ENCODE assay signal across 19 mouse cellular contexts in the genomic region with DNA sequence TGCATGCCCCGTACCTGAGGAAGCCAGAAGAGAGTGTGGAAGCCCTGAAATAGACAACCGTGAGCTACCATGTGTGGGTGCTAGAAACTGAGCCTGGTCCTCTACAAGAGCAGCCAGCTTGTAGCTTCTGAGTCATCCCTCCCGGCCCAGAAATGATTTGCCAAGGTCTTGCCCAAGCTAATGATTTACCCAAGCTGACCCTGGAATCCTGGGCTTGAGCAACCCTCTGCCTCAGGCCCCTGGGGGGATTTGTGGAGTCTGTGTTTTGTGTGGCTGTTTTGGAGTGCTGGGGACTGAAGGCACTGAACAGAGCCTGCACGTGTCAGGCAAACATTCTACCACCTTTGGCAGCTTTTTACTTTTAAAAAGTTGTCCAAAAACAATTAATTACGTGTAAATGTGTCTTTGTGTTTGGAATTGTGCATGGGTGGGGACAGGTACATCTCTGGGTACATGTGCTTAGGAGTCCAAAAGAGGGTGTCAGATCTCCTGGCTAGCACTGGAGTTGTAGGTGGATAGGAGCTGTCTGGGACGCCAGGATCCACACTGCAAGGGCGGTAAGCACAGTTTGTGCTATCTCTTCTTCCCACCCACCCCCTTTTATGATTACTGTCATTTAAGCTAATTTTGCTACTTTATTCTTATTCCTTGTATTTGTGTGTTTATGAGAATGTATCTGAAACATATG. TPM values are rescaled to one million over a fixed set of nuclear protein-coding genes. Genes with fewer than 3 reads are reported as not detected.
DNase-seq lines count a peak whose midpoint lies in the region; ATAC-seq and TF ChIP-seq lines count a peak whose summit lies in the region.
"Had no signal": no experiment of that assay in that cellular context is flagged by ENCODE, and none has a peak within 500 bp of the region (broad histone marks: within the 10 kb centered on the region; RNA-seq: fewer than 3 reads in every experiment).

No protein-coding gene starts in this region.

- H3K9ac ChIP-seq in kidney, embryonic 16.5 days (replicated peaks; ENCODE audit: low read length) = no peak overlapping the region
- H3K9ac ChIP-seq in liver, embryonic 14.5 days (replicated peaks) = no peak overlapping the region
- no peak overlapping the region for H3K9ac ChIP-seq in forebrain, embryonic 11.5 days (ENCODE audit: low read length)

- H3K36me3 ChIP-seq in kidney, embryonic 16.5 days (ENCODE audit: insufficient read depth, low read length) = no peaks in the 10 kb centered on the region
- H3K36me3 ChIP-seq in liver, embryonic 14.5 days (replicated peaks; ENCODE audit: control insufficient read depth, insufficient read depth, low read depth) = no peaks in the 10 kb centered on the region
- H3K36me3 ChIP-seq in forebrain, embryonic 11.5 days (ENCODE audit: control insufficient read depth, insufficient read depth, low read length) = no peaks in the 10 kb centered on the region
- H3K36me3 ChIP-seq: G1E had no signal

- peak; percentile 55 for ATAC-seq in kidney, embryonic 16.5 days (ENCODE audit: low FRiP score, low TSS enrichment)
- ATAC-seq in liver, embryonic 14.5 days (ENCODE audit: insufficient read depth) = peak; percentile 44; the same call in 1 of the 2 replicates
- ATAC-seq in forebrain, embryonic 11.5 days (replicated peaks; ENCODE audit: low FRiP score) = no peak
- ATAC-seq: forebrain, embryonic 16.5 days; midbrain, embryonic 16.5 days had no signal

- H3K4me2 ChIP-seq in kidney, embryonic 16.5 days (replicated peaks; ENCODE audit: low read depth, low read length) = no peak overlapping the region
- H3K4me2 ChIP-seq in liver, embryonic 14.5 days (ENCODE audit: low read depth) = no peak overlapping the region
- no peak overlapping the region for H3K4me2 ChIP-seq in forebrain, embryonic 11.5 days (ENCODE audit: low read depth, low read length, severe bottlenecking)

- no peak for TF ChIP-seq CTCF in liver, embryonic 14.5 days (IDR thresholded peaks at IDR 0.05; ENCODE audit: low read depth)

- no peaks in the 10 kb centered on the region for H3K9me3 ChIP-seq in kidney, embryonic 16.5 days (ENCODE audit: low read length)
- no peaks in the 10 kb centered on the region for H3K9me3 ChIP-seq in liver, embryonic 14.5 days (ENCODE audit: control insufficient read depth, low read length)
- H3K9me3 ChIP-seq in forebrain, embryonic 11.5 days (ENCODE audit: control insufficient read depth, low read length) = no peaks in the 10 kb centered on the region
- H3K9me3 ChIP-seq: G1E had no signal

- TF ChIP-seq EP300 in liver, embryonic 14.5 days (IDR thresholded peaks at IDR 0.05; ENCODE audit: low read depth) = no peak

- H3K4me3 ChIP-seq in kidney, embryonic 16.5 days (ENCODE audit: low read length) = no peak overlapping the region
- no peak overlapping the region for H3K4me3 ChIP-seq in liver, embryonic 14.5 days (ENCODE audit: insufficient read depth in 1 of 2, low read depth in 2 of 2, low read length in 2 of 2)
- H3K4me3 ChIP-seq in forebrain, embryonic 11.5 days (ENCODE audit: low read depth, low read length) = no peak overlapping the region

- peak overlapping the region; percentile 77 for H3K27ac ChIP-seq in kidney, embryonic 16.5 days (ENCODE audit: low read length)
- H3K27ac ChIP-seq in liver, embryonic 14.5 days = no peak overlapping the region
- H3K27ac ChIP-seq in forebrain, embryonic 11.5 days (ENCODE audit: low read depth, low read length) = no peak overlapping the region

- 69% methylated on average over 7 of the region's 7 CpGs for WGBS in kidney, embryonic 16.5 days
- 57% methylated on average over 7 of the region's 7 CpGs for WGBS in liver, embryonic 14.5 days (ENCODE audit: insufficient replicate concordance)
- WGBS in forebrain, embryonic 11.5 days = 80% methylated on average over 7 of the region's 7 CpGs

- peaks cover 24% of the 10 kb centered on the region for H3K4me1 ChIP-seq in kidney, embryonic 16.5 days (ENCODE audit: insufficient read depth, low read length)
- no peaks in the 10 kb centered on the region for H3K4me1 ChIP-seq in liver, embryonic 14.5 days (replicated peaks; ENCODE audit: control insufficient read depth in 2 of 2, insufficient read depth in 2 of 2, low read length in 1 of 2)
- no peaks in the 10 kb centered on the region for H3K4me1 ChIP-seq in forebrain, embryonic 11.5 days (replicated peaks; ENCODE audit: control insufficient read depth, insufficient read depth, low read length)

- peak; percentile 87 for DNase-seq in adrenal gland, adult 2 months
- no peak for DNase-seq in adrenal gland, postnatal 4 days (ENCODE audit: low spot score in 2 of 2)
- peak; percentile 95 for DNase-seq in fat pad, adult 2 months (ENCODE audit: extremely low read depth, low read depth, low spot score)
- DNase-seq in liver, embryonic 14.5 days (ENCODE audit: low read depth in 3 of 3, low spot score in 3 of 3) = peak in 1 of 3 experiments; percentile 14
- no peak for DNase-seq in right cerebral cortex, postnatal 4 days
- DNase-seq in forebrain, embryonic 11.5 days (ENCODE audit: low spot score) = no peak
- DNase-seq in cerebellum, adult 18-20 months = no peak
- DNase-seq: cerebellum, adult 9-10 months; thymus, postnatal 14 days had no signal

- no peaks in the 10 kb centered on the region for H3K27me3 ChIP-seq in kidney, embryonic 16.5 days (ENCODE audit: insufficient read depth, low read length)
- H3K27me3 ChIP-seq in liver, embryonic 14.5 days (ENCODE audit: control insufficient read depth, insufficient read depth, low read length) = no peaks in the 10 kb centered on the region
- H3K27me3 ChIP-seq in forebrain, embryonic 11.5 days (ENCODE audit: control insufficient read depth, insufficient read depth, low read length) = no peaks in the 10 kb centered on the region

RNA-seq across cellular contexts. Expression of a gene that starts 1.4 kb away (rescaled TPM):
- 1 to 10 TPM; 2.1 to 2.5 TPM for total RNA-seq in adrenal gland, adult 2 months (2021)
- 2.6 and 3.9 TPM in 2 replicates for polyA plus RNA-seq in adrenal gland, adult 2 months (2012; rRNA removed)
- total RNA-seq in adrenal gland, postnatal 4 days (2021) = 1 to 10 TPM; 4.1 to 6.2 TPM
- polyA plus RNA-seq in kidney, embryonic 16.5 days (2015; fragmentation: Nextera tagmentation; extraction: Ambion mirVana) = 24.7 and 26.3 TPM in 2 replicates
- 0.70 and 0.95 TPM in 2 replicates for polyA plus RNA-seq in liver, embryonic 14.5 days (2012; rRNA removed)
- 1.3 and 1.5 TPM in 2 replicates for polyA plus RNA-seq in liver, embryonic 14.5 days (2014; fragmentation: Nextera tagmentation; extraction: Ambion mirVana)
- polyA plus RNA-seq in forebrain, embryonic 11.5 days (2014; fragmentation: Nextera tagmentation; extraction: Ambion mirVana) = 2.7 and 3.8 TPM in 2 replicates
- total RNA-seq: granulocyte monocyte progenitor cell, adult 5-6 weeks had no signal
- polyA plus RNA-seq: G1E had no signal

RNA-seq across cellular contexts. Expression of a gene that starts 22.4 kb away (rescaled TPM):
- total RNA-seq in adrenal gland, adult 2 months (2021) = not detected
- polyA plus RNA-seq in adrenal gland, adult 2 months (2012; rRNA removed) = 0.30 TPM in 1 of 2 replicates, not detected in the other
- total RNA-seq in adrenal gland, postnatal 4 days (2021) = not detected
- polyA plus RNA-seq in kidney, embryonic 16.5 days (2015; fragmentation: Nextera tagmentation; extraction: Ambion mirVana) = not detected in 2 replicates
- polyA plus RNA-seq in liver, embryonic 14.5 days (2012; rRNA removed) = not detected in 2 replicates
- not detected in 2 replicates for polyA plus RNA-seq in liver, embryonic 14.5 days (2014; fragmentation: Nextera tagmentation; extraction: Ambion mirVana)
- polyA plus RNA-seq in forebrain, embryonic 11.5 days (2014; fragmentation: Nextera tagmentation; extraction: Ambion mirVana) = not detected in 2 replicates
- total RNA-seq: G1E; granulocyte monocyte progenitor cell, adult 5-6 weeks; heart, postnatal 25 days; left cerebral cortex, postnatal 25 days had no signal
- polyA plus RNA-seq: embryonic facial prominence, embryonic 11.5 days; forebrain, embryonic 16.5 days; G1E; lung, embryonic 16.5 days; midbrain, embryonic 16.5 days; neural tube, embryonic 14.5 days had no signal

RNA-seq across cellular contexts. Expression of a gene that starts 22.5 kb away (rescaled TPM):
- not detected for total RNA-seq in adrenal gland, adult 2 months (2021)
- not detected in 2 replicates for polyA plus RNA-seq in adrenal gland, adult 2 months (2012; rRNA removed)
- total RNA-seq in adrenal gland, postnatal 4 days (2021) = not detected
- 0.21 and 0.35 TPM in 2 replicates for polyA plus RNA-seq in kidney, embryonic 16.5 days (2015; fragmentation: Nextera tagmentation; extraction: Ambion mirVana)
- polyA plus RNA-seq in liver, embryonic 14.5 days (2012; rRNA removed) = 0.07 and 0.08 TPM in 2 replicates
- polyA plus RNA-seq in liver, embryonic 14.5 days (2014; fragmentation: Nextera tagmentation; extraction: Ambion mirVana) = not detected in 2 replicates
- 0.51 and 0.84 TPM in 2 replicates for polyA plus RNA-seq in forebrain, embryonic 11.5 days (2014; fragmentation: Nextera tagmentation; extraction: Ambion mirVana)
- total RNA-seq: granulocyte monocyte progenitor cell, adult 5-6 weeks; heart, postnatal 25 days had no signal
- polyA plus RNA-seq: G1E had no signal

RNA-seq across cellular contexts. Expression of a gene that starts 27.0 kb away (rescaled TPM):
- total RNA-seq in adrenal gland, adult 2 months (2021) = 10 to 100 TPM; 28.6 to 32.8 TPM
- polyA plus RNA-seq in adrenal gland, adult 2 months (2012; rRNA removed) = 31.7 and 40.3 TPM in 2 replicates
- 10 to 100 TPM; 30.8 to 43.9 TPM for total RNA-seq in adrenal gland, postnatal 4 days (2021)
- 35.6 and 39.2 TPM in 2 replicates for polyA plus RNA-seq in kidney, embryonic 16.5 days (2015; fragmentation: Nextera tagmentation; extraction: Ambion mirVana)
- 9.4 and 9.8 TPM in 2 replicates for polyA plus RNA-seq in liver, embryonic 14.5 days (2012; rRNA removed)
- polyA plus RNA-seq in liver, embryonic 14.5 days (2014; fragmentation: Nextera tagmentation; extraction: Ambion mirVana) = 8.7 and 11.9 TPM in 2 replicates
- 34.6 and 35.3 TPM in 2 replicates for polyA plus RNA-seq in forebrain, embryonic 11.5 days (2014; fragmentation: Nextera tagmentation; extraction: Ambion mirVana)

RNA-seq across cellular contexts. Expression of a gene that starts 35.0 kb away (rescaled TPM):
- 1 to 10 TPM; 1.9 to 3.0 TPM for total RNA-seq in adrenal gland, adult 2 months (2021)
- polyA plus RNA-seq in adrenal gland, adult 2 months (2012; rRNA removed) = 4.5 and 4.7 TPM in 2 replicates
- 10 to 100 TPM; 28.7 to 32.9 TPM for total RNA-seq in adrenal gland, postnatal 4 days (2021)
- 31.3 and 38.3 TPM in 2 replicates for polyA plus RNA-seq in kidney, embryonic 16.5 days (2015; fragmentation: Nextera tagmentation; extraction: Ambion mirVana)
- polyA plus RNA-seq in liver, embryonic 14.5 days (2012; rRNA removed) = 25.2 and 25.5 TPM in 2 replicates
- 12.0 and 12.2 TPM in 2 replicates for polyA plus RNA-seq in liver, embryonic 14.5 days (2014; fragmentation: Nextera tagmentation; extraction: Ambion mirVana)
- 89.6 and 91.9 TPM in 2 replicates for polyA plus RNA-seq in forebrain, embryonic 11.5 days (2014; fragmentation: Nextera tagmentation; extraction: Ambion mirVana)

Comparison
In these comparisons a context has a peak if more than half of its experiments do, and no peak if none do; other contexts are left out.
1. DNase-seq: peak in adrenal gland, adult 2 months (single experiment) and fat pad, adult 2 months (single experiment); none in adrenal gland, postnatal 4 days (0 of 2), right cerebral cortex, postnatal 4 days (single experiment), forebrain, embryonic 11.5 days (single experiment) and cerebellum, adult 18-20 months (0 of 2).